Mouse (Mus musculus) kidney, embryonic 15.5 days (tissue): ENCODE results near the gene Ltn1. TPM values are rescaled to one million over a fixed set of nuclear protein-coding genes. Genes with fewer than 3 reads are reported as not detected.
A peak's percentile ranks its signal among the peaks of the same experiment; 100 is the strongest.

Experiments
- ATAC-seq: fragments of 200-750 bp; cut with Nextera tagmentation; replicated peaks from 2 replicates; pipeline ENCODE4 v1.8.0; 2017; ENCODE audit warnings: moderate TSS enrichment; ENCODE audit not compliant: low FRiP score
- H3K27ac ChIP-seq: fragments of 300-500 bp; sonication (generic); 2 replicates; pipeline ENCODE4 v1.5.1; 2015; ENCODE audit warnings: mild to moderate bottlenecking, inconsistent platforms
- H3K27me3 ChIP-seq: fragments of 300-500 bp; sonication (generic); 2 replicates; pipeline ENCODE4 v1.6.1; 2015; ENCODE audit warnings: inconsistent platforms
- H3K36me3 ChIP-seq: fragments of 300-500 bp; sonication (generic); 2 replicates; pipeline ENCODE4 v1.6.1; 2015; ENCODE audit warnings: inconsistent platforms
- H3K4me1 ChIP-seq: fragments of 300-500 bp; sonication (generic); 2 replicates; pipeline ENCODE4 v1.6.1; 2015; ENCODE audit warnings: inconsistent platforms
- H3K4me2 ChIP-seq: fragments of 300-500 bp; sonication (generic); 2 replicates; pipeline ENCODE4 v1.6.1; 2015; ENCODE audit warnings: moderate library complexity, mild to moderate bottlenecking, inconsistent platforms
- H3K4me3 ChIP-seq: fragments of 300-500 bp; sonication (generic); replicated peaks from 2 replicates; pipeline ENCODE4 v1.5.1; 2015; ENCODE audit warnings: mild to moderate bottlenecking, inconsistent platforms
- H3K9ac ChIP-seq: fragments of 300-500 bp; sonication (generic); 2 replicates; pipeline ENCODE4 v1.6.1; 2015; ENCODE audit warnings: mild to moderate bottlenecking, inconsistent platforms
- H3K9me3 ChIP-seq: fragments of 300-500 bp; sonication (generic); replicated peaks from 2 replicates; pipeline ENCODE4 v1.6.1; 2016; ENCODE audit warnings: inconsistent platforms
- WGBS: fragments of 180-500 bp; shearing (Covaris S2); methylation state at CpG from one replicate; pipeline ENCODE4 v1.1.7; 2015; ENCODE audit warnings: mixed read lengths; 5-methylcytosine and 5-hydroxymethylcytosine counted together
- polyA plus RNA-seq: library from polyadenylated mRNA; unstranded; fragments of >200 nt; fragmentation: Nextera tagmentation; extraction: Ambion mirVana; gene quantifications from 2 replicates; pipeline ENCODE4 v1.2.1, GENCODE M21; 2015

Ltn1 gene
- polyA plus RNA-seq, 1 experiment from 2014 or later: 26.9 TPM

DNA sequence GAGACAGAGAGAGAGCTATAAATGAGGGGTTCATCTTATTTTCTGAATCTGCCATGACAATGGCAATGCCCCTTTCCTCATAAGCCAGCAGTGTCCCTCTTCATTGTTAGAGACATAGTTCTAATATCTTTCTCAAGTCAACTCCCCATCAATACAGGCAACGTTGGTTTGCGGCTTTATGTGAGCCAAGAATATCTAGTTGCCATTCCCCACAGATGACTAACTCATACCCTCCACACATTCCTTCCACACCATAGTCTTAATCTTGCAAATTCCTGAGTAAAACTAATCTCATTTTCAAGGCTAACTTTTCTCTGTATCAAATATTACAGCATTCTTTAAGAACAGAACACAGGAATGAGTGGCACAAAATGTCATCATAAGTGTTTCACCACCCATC lies 49.4 kb downstream of the Ltn1 start:
- Histone ChIP-seq H3K27me3 (no peaks in the 10 kb centered on the region), H3K4me1 (no peaks in the 10 kb centered on the region), H3K4me2 (no peak overlapping the region), H3K9ac (no peak overlapping the region), H3K27ac (no peak overlapping the region), H3K4me3 (no peak overlapping the region), H3K36me3 (peaks cover 87% of the 10 kb centered on the region), H3K9me3 (no peaks in the 10 kb centered on the region)
- WGBS: 88% methylated on average over 2 of the region's 2 CpGs
- no peak for ATAC-seq

GRCm38 (mm10) chr16:87366445-87366844 lies 66.0 kb downstream of the Ltn1 start:
- Histone ChIP-seq H3K4me2 (no peak overlapping the region), H3K4me3 (no peak overlapping the region), H3K9ac (no peak overlapping the region), H3K27ac (peak overlapping the region; percentile 67), H3K9me3 (no peaks in the 10 kb centered on the region), H3K4me1 (no peaks in the 10 kb centered on the region), H3K36me3 (peaks cover 44% of the 10 kb centered on the region), H3K27me3 (no peaks in the 10 kb centered on the region)
- WGBS: 82% methylated on average over 6 of the region's 6 CpGs
- ATAC-seq: peak; percentile 55; the same call in 1 of the 2 replicates

GRCm38 (mm10) chr16:87366035-87366434 lies 66.4 kb downstream of the Ltn1 start:
- 39% methylated on average over 10 of the region's 10 CpGs for WGBS
- no peak overlapping the region for H3K4me3 ChIP-seq

DNA sequence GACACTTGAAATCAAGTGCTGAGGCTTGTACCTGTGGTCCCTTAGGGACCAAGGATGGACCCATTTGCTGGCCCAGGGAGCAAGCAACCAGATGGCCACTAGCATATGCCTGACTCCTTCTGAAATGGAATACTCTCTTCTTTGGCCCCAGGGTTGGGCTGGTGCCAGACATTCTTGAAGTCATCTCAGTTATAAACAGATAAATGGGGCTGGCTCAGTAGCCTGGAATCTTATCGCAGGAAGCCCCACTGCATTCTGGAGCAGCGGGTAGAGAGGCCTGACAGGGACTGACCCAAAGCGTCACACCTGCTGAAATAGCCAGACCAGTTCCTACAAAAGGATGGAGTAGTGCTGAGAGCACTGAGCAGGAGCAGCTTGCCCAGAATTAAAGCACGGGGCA lies 68.2 kb downstream of the Ltn1 start:
- Histone ChIP-seq H3K27ac (no peak overlapping the region), H3K9me3 (no peaks in the 10 kb centered on the region), H3K27me3 (no peaks in the 10 kb centered on the region), H3K9ac (no peak overlapping the region), H3K4me1 (no peaks in the 10 kb centered on the region), H3K36me3 (peaks cover 53% of the 10 kb centered on the region), H3K4me2 (no peak overlapping the region), H3K4me3 (no peak overlapping the region)
- 84% methylated on average over 4 of the region's 4 CpGs for WGBS
- ATAC-seq: no peak

More at GRCm38 (mm10) chr16:87366035-87366434, 66.4 kb downstream of the Ltn1 start:
- Histone ChIP-seq H3K9me3 (no peaks in the 10 kb centered on the region), H3K36me3 (peaks cover 44% of the 10 kb centered on the region), H3K4me1 (no peaks in the 10 kb centered on the region), H3K27me3 (no peaks in the 10 kb centered on the region), H3K27ac (peak overlapping the region; percentile 73), H3K4me2 (peak overlapping the region; percentile 27; the same call in 1 of the 2 replicates), H3K9ac (no peak overlapping the region)
- peak; percentile 82 for ATAC-seq

DNA sequence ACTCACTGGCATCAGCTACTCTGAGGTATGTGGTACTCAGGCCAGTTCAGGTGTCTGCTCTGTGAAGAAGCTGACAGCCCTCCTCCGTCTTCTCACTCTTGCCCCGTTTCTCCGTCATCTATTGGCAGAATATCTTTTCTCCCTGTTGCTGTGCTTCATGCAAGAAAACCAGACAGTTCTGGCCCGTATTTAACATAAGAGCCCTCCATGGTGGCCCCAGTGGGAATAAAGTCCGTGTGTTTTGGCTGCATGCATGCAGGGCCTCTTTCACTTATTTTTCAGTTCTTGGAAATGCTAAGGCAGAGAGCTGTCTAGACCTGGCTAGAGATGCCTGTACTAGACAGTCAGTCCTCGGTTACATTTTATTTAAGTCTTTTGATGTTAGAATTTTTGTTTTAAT lies 72.3 kb downstream of the Ltn1 start:
- no peak overlapping the region for H3K4me3 ChIP-seq
- no peak overlapping the region for H3K4me2 ChIP-seq
- 89% methylated on average over 6 of the region's 6 CpGs for WGBS
- H3K9me3 ChIP-seq: no peaks in the 10 kb centered on the region
- peaks cover 2% of the 10 kb centered on the region; the same call in 1 of the 2 replicates for H3K4me1 ChIP-seq
- no peak overlapping the region for H3K9ac ChIP-seq
- no peak for ATAC-seq
- H3K27me3 ChIP-seq: no peaks in the 10 kb centered on the region
- H3K27ac ChIP-seq: no peak overlapping the region
- H3K36me3 ChIP-seq: peaks cover 71% of the 10 kb centered on the region

DNA sequence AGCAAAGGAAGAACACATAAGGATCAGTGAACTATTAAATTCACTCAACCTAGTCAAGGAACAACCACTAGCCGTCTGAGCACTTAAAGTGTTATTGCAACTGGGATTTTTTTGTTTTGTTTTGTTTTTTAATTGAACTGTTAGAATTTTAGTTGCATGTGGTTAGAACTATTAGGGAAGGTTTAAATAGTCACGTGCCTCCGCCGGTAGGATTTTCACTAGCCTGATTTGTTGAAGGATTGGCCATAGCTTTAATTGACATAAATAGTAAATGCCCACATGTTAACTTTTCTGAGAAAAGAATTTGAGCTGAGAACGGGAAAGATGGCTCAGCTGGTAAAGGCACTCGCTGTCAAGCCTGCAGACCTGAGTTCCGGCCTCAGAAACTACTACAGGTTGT lies 77.7 kb downstream of the Ltn1 start:
- 78% methylated on average over 7 of the region's 7 CpGs for WGBS
- Histone ChIP-seq H3K27ac (peak overlapping the region; percentile 98), H3K4me3 (peak overlapping the region; percentile 87), H3K9ac (peak overlapping the region; percentile 83; the same call in 1 of the 2 replicates), H3K4me1 (peaks cover 7% of the 10 kb centered on the region; the same call in 1 of the 2 replicates), H3K4me2 (peak overlapping the region; percentile 57), H3K36me3 (peaks cover 34% of the 10 kb centered on the region), H3K27me3 (no peaks in the 10 kb centered on the region), H3K9me3 (no peaks in the 10 kb centered on the region)
- peak; percentile 16 for ATAC-seq

GRCm38 (mm10) chr16:87354075-87354583 lies 78.3 kb downstream of the Ltn1 start, which contains the start of gene N6amt1:
N6amt1 (plus strand) TSS chr16:87354185.
- WGBS: under 1% methylated on average over 45 of the region's 48 CpGs
- peak within 1 kb of the TSS; percentile 83 for H3K9ac ChIP-seq
- peaks cover 29% of the 10 kb centered on the region for H3K36me3 ChIP-seq
- no peaks in the 10 kb centered on the region for H3K27me3 ChIP-seq
- peak; percentile 99 for ATAC-seq
- peak within 1 kb of the TSS; percentile 87 for H3K4me3 ChIP-seq
- H3K27ac ChIP-seq: peak within 1 kb of the TSS; percentile 98
- peaks cover 7% of the 10 kb centered on the region; the same call in 1 of the 2 replicates for H3K4me1 ChIP-seq
- H3K9me3 ChIP-seq: no peaks in the 10 kb centered on the region
- peak within 1 kb of the TSS; percentile 57 for H3K4me2 ChIP-seq

DNA sequence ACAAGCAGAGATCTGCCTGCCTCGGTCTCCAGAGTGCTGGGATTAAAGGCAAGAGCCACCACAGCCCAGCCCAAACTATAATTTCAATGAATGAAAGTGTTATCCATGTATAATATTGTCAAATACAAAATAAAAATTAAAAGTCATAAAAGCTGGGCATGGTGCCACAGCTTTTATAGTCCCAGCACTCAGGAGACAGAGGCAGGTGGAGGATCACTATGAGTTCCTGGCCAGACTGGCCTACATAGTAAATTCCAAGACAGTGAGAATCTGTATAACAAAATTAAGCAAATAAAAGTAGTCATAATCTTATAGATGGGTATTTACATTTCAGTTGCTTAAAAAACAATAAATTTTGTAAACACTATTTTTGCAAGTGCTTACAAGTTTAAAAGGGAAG lies 78.8 kb downstream of the Ltn1 start:
- no peaks in the 10 kb centered on the region for H3K9me3 ChIP-seq
- 98% methylated on average over 1 of the region's 1 CpGs for WGBS
- H3K4me3 ChIP-seq: peak overlapping the region; percentile 87
- no peak for ATAC-seq
- H3K4me2 ChIP-seq: peak overlapping the region; percentile 57
- no peaks in the 10 kb centered on the region for H3K27me3 ChIP-seq
- H3K4me1 ChIP-seq: peaks cover 7% of the 10 kb centered on the region; the same call in 1 of the 2 replicates
- H3K27ac ChIP-seq: peak overlapping the region; percentile 98; the same call in 1 of the 2 replicates
- peaks cover 23% of the 10 kb centered on the region for H3K36me3 ChIP-seq
- H3K9ac ChIP-seq: no peak overlapping the region

DNA sequence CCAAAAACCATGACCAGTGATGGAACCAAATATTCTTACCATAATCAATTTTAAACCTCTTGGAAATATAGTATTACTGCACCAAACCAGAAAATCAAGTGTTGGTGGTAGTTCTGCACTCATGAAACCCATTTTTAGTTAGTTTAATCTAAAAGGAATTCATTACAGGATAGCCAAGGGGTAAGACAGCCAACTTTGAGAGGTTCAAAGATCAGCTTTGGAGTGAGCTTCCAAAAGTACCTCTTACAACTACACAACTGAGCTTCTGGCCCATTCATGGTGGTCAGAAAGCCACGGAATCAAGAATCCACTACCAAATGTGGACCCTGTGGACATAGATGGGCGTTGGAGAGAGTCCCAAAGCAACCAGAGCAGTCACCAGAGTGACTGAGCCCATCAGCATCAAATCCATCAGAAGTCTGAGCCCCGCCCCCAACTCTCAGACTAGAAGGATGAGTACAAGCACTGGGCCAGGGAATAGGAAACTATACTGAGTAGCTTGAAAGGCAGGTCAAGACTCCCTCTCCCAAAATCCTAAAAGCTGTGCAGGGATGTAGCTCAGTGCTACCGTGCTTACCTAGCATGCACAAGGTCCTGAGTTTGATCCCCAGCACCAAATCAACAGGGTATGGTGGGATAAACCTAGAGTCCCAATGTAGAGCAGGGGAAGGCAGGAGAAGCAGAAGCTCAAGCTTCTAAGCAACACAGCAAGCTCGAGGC lies 80.9 kb downstream of the Ltn1 start:
- 77% methylated on average over 5 of the region's 5 CpGs for WGBS

DNA sequence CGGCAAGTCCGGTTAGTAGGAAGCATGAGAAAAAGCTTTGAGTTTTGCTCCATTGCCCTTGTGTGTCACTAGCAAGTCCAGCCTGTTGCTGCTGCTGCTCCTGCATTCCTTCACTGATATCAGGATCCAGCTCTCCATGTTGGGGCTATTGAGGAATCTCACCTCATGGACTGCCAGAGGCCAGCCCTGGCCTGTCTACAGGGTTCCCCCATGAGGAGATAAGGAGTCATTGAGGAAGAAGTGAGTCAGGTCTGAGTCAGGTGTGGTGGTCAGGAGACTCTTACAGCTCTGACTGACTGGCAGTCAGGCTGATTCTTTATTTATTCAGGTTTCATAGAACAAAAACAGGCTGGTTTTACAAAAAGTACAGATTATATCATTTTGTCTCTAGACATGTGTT lies 84.3 kb downstream of the Ltn1 start:
- Histone ChIP-seq H3K36me3 (no peaks in the 10 kb centered on the region), H3K4me3 (no peak overlapping the region), H3K27ac (no peak overlapping the region), H3K9me3 (no peaks in the 10 kb centered on the region), H3K27me3 (no peaks in the 10 kb centered on the region), H3K4me1 (no peaks in the 10 kb centered on the region), H3K9ac (no peak overlapping the region), H3K4me2 (no peak overlapping the region)
- ATAC-seq: peak; percentile 56; the same call in 1 of the 2 replicates
- 81% methylated on average over 2 of the region's 2 CpGs for WGBS

More for the DNA sequence above, 80.9 kb downstream of the Ltn1 start:
- Histone ChIP-seq H3K36me3 (peaks cover 5% of the 10 kb centered on the region), H3K27ac (no peak overlapping the region), H3K9me3 (no peaks in the 10 kb centered on the region), H3K4me3 (no peak overlapping the region), H3K4me1 (peaks cover 7% of the 10 kb centered on the region; the same call in 1 of the 2 replicates), H3K27me3 (no peaks in the 10 kb centered on the region), H3K4me2 (no peak overlapping the region), H3K9ac (no peak overlapping the region)
- ATAC-seq: no peak

GRCm38 (mm10) chr16:87341043-87341572 lies 91.3 kb downstream of the Ltn1 start:
- H3K27ac ChIP-seq: no peak overlapping the region
- no peak for ATAC-seq

DNA sequence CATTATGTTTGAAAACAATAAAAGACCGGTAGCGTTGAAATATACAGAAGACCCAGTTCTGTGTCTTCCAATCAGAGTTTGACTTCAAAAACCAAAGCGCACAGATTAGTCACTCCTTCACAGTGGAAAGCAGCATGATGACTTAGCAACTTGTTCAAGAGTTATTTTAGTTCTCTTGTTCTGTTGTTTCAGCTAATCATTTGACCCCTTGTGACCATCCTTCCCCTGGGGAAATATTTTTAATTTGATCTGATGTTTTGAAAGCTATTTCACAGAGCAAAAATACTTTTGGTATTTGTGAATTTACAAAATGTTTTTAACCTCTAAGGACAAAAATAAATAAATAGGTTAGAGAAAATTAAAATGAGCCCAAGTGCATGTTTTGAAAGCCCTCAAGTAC lies 97.7 kb downstream of the Ltn1 start:
- no peaks in the 10 kb centered on the region for H3K9me3 ChIP-seq
- no peak overlapping the region for H3K9ac ChIP-seq
- no peaks in the 10 kb centered on the region for H3K36me3 ChIP-seq
- 81% methylated on average over 3 of the region's 3 CpGs for WGBS
- H3K4me1 ChIP-seq: no peaks in the 10 kb centered on the region
- H3K4me3 ChIP-seq: no peak overlapping the region
- H3K27me3 ChIP-seq: no peaks in the 10 kb centered on the region
- no peak for ATAC-seq
- H3K4me2 ChIP-seq: no peak overlapping the region
- H3K27ac ChIP-seq: no peak overlapping the region

More at GRCm38 (mm10) chr16:87341043-87341572, 91.3 kb downstream of the Ltn1 start:
- H3K36me3 ChIP-seq: no peaks in the 10 kb centered on the region
- 40% methylated on average over 6 of the region's 6 CpGs for WGBS
- no peak overlapping the region for H3K4me2 ChIP-seq
- no peaks in the 10 kb centered on the region for H3K4me1 ChIP-seq
- no peaks in the 10 kb centered on the region for H3K27me3 ChIP-seq
- H3K9me3 ChIP-seq: no peaks in the 10 kb centered on the region
- no peak overlapping the region for H3K4me3 ChIP-seq
- no peak overlapping the region for H3K9ac ChIP-seq
